Mouse (Mus musculus) neural tube, embryonic 10.5 days (tissue): Measurements from ENCODE around the gene Rpl27a.

Experiments used
- DNase-seq: peaks from one replicate; pipeline ENCODE4 v3.0.0-alpha.2; 2017; ENCODE audit warnings: low spot score; ENCODE audit errors: extremely low spot score

Gene Rpl27a

DNA sequence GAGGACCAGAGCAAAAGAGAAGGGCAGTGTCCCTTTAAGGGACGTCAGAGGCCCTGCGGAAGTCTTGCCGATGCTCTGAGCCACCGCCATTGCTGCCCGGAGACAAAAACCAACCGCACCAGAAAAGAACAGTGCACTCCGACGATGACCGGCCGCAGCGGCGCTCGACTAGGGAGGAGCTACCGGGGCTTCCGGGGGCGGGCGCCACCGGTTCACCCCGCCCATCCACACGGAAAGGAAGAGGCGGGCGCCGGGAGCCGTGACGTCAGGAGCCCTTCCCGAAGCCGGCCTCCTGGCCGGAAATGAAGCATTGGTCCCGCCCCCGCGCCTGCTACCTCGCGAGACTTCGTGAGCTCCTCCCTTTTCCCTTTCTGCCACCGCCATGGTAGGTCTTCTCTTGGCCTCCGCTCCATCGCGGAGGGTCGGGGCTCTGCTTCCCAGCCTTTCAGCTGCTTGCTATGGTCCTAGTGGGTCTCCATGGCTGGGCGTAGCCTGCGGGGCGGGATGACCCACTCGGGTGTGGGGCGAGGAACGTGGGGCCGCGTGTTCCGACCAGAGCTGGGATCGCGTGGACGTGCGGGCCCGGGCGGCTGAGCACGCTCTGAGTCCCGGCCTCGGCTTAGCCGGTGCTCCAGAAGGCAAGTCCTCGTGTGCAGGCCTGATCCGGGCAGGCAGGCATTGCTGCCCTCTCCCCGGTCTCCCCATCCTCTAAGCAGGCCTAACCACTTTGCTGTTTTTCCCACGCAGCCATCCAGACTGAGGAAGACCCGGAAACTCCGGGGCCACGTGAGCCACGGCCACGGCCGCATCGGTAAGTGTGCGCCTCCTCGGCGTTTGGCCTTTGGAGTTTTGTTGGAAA lies at the start of gene Rpl27a:
Gene Rpl27a, plus strand, starts transcription at position 310 of the 859 bp plus-strand sequence.
- DNase-seq, result peak; percentile 99

DNA sequence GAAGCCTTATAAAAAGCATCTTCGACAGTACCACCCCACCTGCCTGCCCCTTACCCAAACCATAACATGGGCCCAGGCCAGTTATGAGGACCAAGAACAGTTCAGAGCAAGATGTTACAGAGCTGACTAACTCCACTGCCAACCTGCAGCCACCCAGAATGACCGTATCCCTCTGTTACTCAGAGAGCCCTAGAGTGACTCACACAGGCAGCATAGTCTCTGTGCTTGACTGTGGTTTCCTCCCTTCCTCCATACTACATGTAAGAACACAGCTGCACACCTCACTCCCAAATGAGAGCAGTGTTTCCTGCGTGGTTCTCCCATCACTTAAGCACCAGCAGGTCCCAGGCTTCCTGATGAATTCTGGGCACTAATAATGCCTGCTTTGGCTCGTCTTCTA lies 48.2 kb upstream of the Rpl27a start:
- DNase-seq, result no peak

DNA sequence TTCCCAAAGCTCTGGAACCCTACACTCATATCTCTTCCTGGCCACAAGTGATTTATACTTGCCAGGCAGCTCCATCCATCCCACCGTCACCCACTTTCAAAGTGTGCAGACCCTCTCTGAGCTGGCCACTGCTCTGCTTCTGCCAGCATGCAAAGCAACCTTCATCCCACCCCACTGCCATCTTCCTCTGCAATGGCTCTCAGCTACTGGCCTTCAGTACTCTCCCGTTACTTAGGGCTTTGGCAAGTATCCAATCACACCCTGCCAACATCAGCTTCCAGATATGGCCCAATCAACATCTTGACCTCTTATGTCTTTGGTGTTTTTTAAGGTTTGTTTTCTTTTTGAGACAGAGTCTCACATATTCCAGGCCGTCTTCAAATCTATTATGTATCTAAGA lies 41.0 kb upstream of the Rpl27a start:
- DNase-seq, result no peak

DNA sequence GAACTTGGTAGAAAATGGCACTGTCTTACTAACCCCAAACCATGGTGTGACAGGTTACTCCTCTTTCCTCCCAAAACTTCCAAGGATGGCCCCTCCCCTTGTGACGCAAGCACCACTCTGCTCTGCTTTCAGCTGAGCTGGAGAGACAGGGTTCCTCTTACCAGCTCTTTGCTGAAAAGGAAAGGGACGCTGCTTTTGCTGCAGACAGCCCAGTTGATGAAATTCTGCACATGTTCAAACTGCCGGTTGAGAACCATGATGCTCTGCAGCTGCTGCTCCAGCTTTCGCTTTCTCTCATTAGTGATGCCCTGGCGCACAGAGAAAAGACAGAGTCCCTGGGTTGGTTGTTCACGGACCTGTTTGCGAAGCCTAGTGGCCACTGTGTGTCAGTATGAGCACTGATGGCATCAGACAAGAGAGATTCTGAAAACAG lies 38.2 kb upstream of the Rpl27a start:
- peak; percentile 27 for DNase-seq

DNA sequence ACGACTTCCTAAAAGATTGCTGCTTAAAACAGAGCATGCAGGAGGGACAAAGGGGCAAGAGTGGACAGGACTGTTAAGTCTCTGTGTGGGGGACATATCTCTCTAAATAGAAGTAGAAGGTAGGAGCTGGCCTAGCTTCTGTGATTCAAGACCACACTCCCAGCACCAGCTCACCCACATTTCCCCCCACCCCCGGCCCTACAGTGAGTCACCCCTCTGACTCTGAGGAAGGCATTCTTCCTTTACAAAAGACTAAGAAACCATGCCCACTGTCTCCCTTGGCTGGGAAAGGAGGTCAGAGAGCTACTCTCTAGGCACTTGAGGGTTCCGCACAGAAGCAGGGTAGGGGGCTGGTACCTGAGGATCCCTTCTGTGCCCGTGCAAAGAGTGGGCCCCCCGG lies 34.7 kb upstream of the Rpl27a start:
- DNase-seq, result no peak

DNA sequence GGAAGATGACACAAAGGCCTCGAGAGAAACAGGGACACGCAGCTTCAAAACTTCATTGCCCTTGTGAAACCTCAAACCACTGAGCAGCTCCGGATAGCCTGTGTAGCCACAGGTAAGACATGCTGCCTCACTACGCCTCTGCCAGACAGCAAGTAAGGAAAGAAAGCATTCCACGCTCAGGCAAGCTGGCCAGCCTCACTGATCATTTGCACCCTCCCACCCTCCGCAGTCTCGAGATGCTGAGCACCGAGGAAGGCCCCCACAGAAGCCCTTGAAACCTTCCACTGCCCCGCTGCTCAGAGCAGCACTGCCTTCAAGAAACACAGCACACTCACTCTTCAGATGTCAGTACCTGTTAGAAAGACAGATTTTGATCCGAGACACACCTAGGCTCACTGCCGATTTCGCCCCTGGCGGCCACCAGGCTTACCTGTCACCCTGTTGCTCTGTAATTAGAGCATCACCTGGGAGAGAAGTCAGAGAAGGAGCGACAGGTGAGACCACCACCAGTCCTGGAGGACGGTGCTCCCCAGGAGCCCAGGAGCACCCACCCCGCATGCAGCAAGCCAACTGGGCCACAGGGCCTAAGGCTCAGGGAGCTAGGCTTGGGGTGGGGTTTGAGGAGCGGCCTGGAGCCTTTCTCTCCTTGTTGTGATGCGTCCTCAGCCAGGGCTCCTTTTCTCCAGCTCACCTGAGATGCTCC lies 26.2 kb upstream of the Rpl27a start:
- DNase-seq, result no peak

DNA sequence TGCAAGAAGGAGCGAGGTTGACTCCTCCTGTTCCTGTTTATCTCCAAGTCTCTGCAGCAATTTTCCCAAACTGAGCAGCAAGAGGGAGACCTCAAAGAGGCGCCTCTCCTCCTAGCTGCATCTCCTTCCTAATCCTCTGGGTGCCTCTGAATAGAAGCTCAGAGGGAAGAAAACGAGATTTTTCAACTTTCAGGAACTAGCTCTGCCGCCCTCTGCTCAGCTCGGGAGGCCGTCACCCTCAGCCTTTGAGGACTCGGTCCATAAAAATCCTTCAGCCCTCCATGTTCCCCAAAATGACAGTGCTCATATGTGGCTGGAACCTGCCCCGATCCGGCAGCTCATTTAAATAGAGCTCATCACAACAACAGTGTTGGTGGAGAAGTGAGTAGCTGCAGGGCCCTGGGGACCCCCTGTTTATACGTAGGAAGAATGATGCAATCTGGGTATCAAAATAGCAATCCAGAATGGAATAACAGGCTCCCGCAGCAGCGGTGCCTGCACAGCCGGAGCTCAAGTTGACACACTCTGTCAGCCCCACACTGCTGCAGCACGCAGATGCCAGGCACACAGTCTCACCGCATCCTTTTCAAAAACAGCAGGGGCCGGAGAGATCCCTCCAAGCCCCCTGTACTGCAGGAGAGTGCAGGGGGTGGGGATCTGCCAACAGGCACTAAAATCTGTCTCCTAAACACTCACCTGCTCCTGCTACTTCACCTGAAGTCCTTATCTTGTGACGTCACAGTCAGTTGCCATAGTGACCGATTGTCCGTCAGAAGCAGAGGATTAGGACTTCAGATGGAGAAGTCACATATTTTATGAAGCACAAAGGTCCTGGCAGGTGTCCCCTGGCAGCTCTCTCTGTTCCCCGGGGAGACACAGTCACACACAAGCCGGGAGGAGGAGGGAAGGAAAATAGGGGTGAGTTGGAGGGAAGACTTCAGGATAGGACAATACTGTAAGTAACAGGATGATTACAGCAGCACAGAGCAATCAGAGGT lies 25.3 kb upstream of the Rpl27a start:
- DNase-seq, result peak; percentile 16

DNA sequence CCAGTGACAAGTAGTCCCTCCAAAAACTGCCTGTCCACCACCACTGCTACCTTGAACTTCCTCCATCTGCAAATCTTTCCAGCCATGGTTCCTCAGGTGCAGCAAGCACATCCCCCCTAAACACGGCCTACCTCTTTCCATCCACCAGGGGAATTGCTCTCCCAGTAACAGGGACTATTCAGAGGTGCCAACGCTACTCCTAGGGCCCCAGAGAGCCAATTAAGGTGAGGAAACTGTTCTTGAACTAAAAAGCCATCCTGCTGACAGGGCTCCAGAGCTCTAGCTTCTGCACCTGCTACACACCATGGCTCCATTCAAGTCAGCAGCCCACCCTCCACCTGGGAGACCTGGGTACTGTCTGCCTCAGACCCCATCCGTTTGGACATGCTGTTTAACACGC lies 21.4 kb upstream of the Rpl27a start:
- no peak for DNase-seq

DNA sequence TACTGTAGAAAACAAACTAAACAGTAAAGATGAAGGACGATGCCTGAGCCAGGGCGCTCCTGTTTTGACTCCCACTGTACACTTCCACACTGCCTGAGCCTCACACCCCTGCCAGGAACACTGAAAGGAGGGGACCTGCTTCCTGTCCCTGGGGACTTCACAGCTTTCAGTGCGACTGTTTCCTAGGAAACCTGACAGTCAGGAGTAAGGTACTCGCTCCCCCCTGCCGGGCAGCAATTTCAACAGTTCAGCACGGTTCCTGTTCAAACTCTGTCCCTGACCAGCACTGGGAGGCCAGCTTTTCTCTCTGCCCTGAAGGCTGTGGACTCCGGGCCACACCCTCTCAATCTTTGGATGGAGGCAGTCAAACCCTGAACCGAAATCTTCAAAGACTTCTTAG lies 11.8 kb upstream of the Rpl27a start:
- peak; percentile 29 for DNase-seq

DNA sequence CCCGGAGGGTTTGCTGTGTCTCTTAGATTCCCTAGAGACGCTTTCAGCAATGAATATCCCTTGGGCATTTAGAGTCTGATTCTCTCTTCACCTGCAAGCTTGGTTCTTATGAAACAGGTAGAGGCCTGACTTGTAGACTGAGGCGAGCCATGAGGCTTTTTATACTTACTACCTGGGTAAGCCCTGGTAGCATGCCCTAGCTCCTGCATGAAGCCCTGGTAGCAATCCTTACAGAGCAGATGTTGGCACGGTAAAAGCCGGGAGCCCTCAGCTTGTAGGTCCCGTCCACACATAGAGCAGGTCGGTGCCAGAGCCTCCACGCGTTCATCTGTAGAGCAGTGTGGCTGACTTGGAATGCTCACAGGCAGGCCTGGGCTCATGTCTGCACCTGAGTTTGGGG lies 11.4 kb upstream of the Rpl27a start:
- DNase-seq, result no peak

DNA sequence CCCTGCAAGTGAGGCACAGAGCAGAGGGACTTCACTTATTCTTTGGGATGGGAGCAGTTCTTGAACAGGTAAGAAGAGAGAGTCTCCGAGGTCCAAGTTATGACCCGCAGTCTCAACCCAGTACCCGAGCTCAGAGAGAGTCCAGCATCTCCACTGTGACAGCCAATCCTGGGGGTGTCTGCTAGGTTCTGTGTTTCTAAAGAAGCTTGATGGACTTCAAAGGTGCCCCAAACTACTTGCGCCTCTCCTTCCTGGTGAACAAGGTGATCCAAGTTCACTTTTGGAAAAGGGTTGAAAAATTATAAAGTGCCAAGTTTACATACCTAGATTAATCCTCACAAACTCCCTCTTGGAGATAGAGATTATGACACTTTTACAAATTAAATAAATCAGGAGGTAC lies 10.9 kb upstream of the Rpl27a start, which contains the start of gene Trim66:
Gene Trim66, minus strand, starts transcription at position 101 of the 400 bp plus-strand sequence.
- no peak for DNase-seq

DNA sequence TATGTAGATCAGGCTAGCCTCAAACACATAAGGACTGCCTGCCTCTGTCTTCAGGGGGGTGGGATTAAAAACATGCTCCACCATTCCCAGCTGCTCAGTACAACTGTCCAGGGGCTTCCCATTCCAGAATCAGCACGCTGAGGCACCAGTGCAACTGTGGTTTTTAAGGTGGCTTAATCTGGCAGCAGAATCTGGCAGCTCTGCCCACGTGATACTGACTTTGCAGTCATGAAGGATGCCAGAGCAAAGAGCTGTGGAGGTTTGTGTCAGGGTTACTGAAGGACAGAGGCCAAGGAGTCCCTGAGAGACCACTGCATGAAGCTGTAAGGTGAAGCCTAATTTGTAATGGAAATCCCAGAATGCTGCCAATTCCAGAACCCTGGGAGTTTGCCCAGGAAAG lies 8.1 kb upstream of the Rpl27a start:
- no peak for DNase-seq

DNA sequence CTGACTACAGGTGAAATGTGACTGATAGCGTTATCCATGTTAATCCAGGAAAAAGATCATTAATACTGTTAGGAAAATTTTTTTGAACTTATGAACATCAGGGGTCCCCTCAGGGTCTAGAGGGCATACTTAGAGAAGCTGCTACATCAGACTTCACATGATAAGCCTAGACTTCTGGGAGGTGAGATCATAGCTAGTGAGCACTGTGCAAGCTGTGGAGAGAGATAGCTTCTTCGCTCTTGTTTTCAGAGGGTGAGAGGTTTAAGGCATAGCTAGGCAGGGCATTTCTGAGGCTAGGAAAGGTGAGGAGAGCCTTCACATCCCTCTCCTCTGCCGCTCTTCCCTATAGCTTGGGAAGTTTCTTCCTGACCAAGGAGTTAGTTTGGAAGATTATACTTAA lies 7.1 kb upstream of the Rpl27a start:
- no peak for DNase-seq

DNA sequence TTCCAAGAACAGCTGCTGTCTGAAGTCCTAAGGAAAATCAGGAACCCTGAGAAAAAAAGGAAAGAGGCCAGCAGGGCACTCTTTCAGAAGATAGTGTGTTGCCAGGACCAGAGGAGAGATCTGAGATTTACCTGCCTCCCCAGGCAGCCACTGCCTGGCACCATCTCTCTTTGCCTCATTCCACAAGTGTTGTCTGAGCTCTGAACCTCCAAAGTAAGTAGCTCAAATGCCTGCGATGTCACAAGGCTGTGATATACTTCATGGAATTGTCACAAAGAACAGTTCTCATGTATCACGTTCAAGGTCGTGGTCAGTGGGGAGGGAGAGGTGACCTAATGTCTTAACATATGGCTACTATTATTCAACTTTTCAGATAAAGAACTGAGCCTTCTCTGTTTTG lies 2.4 kb upstream of the Rpl27a start:
- DNase-seq, result no peak

DNA sequence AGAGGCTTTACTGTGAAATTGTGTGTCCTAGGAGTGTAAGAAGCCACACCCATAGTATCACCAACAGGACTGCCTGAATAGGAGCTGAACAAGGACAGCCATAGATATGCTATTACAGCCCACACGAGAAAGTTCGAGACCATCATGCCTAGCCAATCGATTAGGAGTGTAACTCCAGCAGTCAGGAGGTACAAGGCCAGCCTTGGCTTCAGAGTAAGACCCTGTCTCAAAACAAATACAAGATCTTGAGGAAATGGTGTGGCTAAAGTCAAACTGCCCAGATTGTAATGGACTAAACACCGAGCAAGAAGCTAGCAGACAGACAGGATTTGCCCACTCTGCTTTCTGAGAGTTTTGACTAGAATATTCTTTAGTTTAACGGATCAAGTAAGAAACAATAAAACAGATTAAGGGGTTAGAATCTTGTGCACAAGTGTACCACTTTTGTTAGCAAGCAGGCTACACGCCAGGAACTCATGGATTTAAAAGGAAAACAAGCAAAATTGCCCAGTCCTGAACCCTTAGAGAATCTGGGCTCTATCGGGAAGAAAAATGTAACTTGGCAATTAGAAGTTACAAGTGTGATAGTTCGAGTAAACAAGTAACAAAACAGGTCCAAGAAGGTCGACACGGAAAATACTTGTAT lies 788 bp upstream of the Rpl27a start:
- peak; percentile 36 for DNase-seq

DNA sequence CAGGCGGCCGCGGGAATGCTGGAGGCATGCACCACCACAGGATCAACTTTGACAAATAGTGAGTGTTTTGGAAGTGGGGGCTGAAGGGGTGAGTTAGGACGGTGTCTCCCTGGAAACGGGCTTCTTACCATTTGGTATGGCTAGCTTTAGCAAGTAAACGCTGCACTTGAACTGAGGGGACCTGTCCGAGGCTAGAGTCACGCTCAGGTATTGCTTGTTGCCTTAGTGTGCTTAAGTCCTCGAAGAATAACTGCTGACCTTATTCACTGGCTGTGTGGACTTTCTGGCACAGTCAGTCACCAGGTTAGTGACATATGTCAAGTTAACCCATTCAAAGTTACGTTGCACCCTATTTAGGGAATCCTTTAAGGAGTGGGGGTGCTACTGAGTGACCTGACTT lies 989 bp downstream of the Rpl27a start:
- no peak for DNase-seq

DNA sequence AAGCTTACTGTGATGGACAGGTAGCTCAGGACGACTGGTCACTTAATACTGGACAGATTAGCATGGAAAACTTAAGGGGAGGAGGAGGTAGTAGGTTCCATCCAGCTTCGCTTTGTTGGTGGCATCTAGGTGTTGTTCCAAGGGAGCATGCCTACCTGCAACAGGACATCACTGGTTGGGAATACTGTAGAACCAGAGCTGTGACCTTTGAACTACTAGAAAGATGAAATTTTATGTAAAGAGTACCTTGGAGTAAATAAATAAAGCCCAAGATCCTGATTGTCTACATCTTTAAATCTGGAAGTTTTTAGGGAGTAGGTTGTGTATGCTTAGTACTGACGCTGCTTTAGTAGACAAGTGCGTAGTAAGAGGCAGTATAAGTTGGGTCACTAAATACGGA lies 3.1 kb downstream of the Rpl27a start:
- no peak for DNase-seq

DNA sequence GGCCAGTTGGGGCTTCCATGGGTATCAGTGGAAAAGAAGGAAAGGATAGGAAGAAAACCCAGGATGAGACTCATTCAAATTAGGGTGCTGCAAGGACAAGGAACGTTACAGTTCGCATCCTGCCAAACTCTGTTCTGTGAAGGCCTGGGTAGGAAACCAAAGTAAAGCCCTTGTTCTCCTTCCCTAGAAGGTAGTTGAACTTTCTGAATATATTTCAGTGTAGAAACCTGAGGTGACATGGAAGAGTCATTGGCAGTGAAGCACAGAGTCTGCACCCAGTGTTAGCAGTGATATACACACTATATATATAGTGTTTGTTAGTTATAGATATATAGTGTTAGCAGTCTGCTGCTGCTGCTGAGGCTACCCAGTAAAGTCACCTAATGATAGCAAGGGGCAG lies 4.4 kb downstream of the Rpl27a start:
- no peak for DNase-seq

DNA sequence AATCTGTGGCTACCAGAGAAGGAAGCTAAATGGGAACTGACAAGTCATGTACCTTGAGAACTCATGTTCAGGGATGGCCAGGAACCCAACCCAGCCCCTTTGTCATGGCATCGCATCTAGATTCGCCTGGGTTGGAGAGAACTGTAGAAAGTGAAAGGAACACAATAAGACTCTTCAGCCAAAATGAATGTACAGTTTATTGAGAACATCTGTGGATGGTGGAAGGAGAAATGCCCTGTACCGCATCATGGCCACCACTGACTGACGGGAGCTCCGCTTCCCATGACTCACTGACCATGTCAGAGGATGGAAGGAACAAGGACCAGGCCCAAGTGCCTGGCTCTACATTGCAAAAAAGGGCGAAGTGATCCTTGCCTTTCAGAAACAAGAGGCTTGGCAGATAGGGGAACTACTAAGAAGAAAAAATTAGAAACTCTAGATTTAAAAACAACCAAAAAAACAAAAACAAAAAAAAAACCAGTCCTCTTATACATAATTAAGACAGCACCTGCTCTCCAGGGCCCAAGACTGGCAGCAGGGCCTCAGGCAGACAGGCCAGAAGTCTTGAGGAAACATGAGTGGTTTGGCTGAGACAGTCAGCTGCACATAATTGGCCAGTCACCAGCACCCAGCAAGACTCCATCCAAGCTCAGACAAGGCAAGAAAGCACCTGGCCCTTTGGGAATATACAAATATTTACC lies 4.9 kb downstream of the Rpl27a start:
- peak; percentile 34 for DNase-seq

DNA sequence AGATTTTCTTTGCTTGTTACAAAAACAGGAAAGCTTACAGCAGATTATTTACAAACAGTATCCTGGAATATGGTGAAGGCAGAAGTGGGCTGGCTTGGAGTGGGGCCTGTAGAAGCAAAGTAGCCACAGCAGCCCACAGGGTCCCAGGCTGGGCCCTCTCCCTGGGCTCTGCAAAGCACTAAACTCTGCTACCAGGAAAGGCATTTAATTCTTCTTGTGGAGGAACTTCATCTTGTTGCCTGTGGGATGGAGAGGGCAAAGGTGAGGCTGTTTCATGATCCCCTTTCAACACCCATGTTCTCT lies 5.4 kb downstream of the Rpl27a start:
- no peak for DNase-seq

DNA sequence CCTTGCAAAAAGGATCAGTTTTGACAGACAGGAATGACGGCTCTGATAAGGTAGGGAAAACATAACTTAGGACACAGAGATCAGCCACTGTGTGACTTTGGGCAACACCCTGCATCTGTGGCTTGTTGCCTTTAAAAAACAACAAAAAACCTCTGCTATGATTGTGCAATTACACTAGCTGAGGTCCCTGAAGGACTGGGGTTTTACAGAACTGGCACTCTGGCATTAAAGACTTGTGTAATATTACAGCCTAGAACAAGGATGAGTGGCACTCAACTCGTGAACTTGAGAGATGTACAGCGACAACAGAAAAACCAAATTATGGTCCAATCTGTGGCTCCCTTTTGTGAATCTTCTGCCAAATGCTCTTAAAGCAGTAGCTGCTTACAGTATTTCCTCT lies 5.8 kb downstream of the Rpl27a start:
- DNase-seq, result no peak
